Mouse (Mus musculus) forebrain, embryonic 14.5 days (tissue): ENCODE data around the gene Ripor2. TPM values are rescaled to one million over a fixed set of nuclear protein-coding genes. Genes with fewer than 3 reads are reported as not detected.
A peak's percentile ranks its signal among the peaks of the same experiment; 100 is the strongest.

Experiments used
- ATAC-seq: fragments of 200-750 bp; cut with Nextera tagmentation; 2 replicates; pipeline ENCODE4 v1.8.0; 2017; ENCODE audit warnings: mild to moderate bottlenecking, moderate library complexity
- DNase-seq: peaks from one replicate; pipeline ENCODE4 v3.0.0-alpha.2; 2015; ENCODE audit warnings: low spot score
- H3K27ac ChIP-seq: fragments of 300-500 bp; sonication (generic); 2 replicates; pipeline ENCODE4 v1.5.1; 2014; ENCODE audit warnings: low read depth, mild to moderate bottlenecking, control low read depth, low read length, moderate library complexity
- H3K27me3 ChIP-seq: fragments of 300-500 bp; sonication (generic); replicated peaks from 2 replicates; pipeline ENCODE4 v1.6.1; 2014; ENCODE audit warnings: low read length, control low read depth, mixed read lengths; ENCODE audit not compliant: control insufficient read depth, insufficient read depth
- H3K36me3 ChIP-seq: fragments of 300-500 bp; sonication (generic); 2 replicates; pipeline ENCODE4 v1.6.1; 2014; ENCODE audit warnings: low read length, control low read depth; ENCODE audit not compliant: control insufficient read depth, insufficient read depth
- H3K4me1 ChIP-seq: fragments of 300-500 bp; sonication (generic); 2 replicates; pipeline ENCODE4 v1.6.1; 2014; ENCODE audit warnings: antibody characterized with exemption, low read length, control low read depth; ENCODE audit not compliant: control insufficient read depth, insufficient read depth
- H3K4me2 ChIP-seq: fragments of 300-500 bp; sonication (generic); 2 replicates; pipeline ENCODE4 v1.6.1; 2014; ENCODE audit warnings: mild to moderate bottlenecking, control low read depth, low read length
- H3K4me3 ChIP-seq: fragments of 300-500 bp; sonication (generic); 2 replicates; pipeline ENCODE4 v1.5.1; 2014; ENCODE audit warnings: low read depth, low read length, control low read depth
- H3K9ac ChIP-seq: fragments of 300-500 bp; sonication (generic); 2 replicates; pipeline ENCODE4 v1.6.1; 2014; ENCODE audit warnings: mild to moderate bottlenecking, low read length, control low read depth, moderate library complexity
- H3K9me3 ChIP-seq: fragments of 300-500 bp; sonication (generic); replicated peaks from 2 replicates; pipeline ENCODE4 v1.6.1; 2016; ENCODE audit warnings: low read length, control low read depth, mixed read lengths; ENCODE audit not compliant: control insufficient read depth
- WGBS: fragments of 180-500 bp; shearing (Covaris S2); extraction: QIAGEN DNeasy Blood & Tissue Kit; methylation state at CpG from one replicate; pipeline ENCODE4 v1.1.7; 2014; 5-methylcytosine and 5-hydroxymethylcytosine counted together
- polyA plus RNA-seq: library from polyadenylated mRNA; unstranded; fragments of >200 nt; fragmentation: Nextera tagmentation; extraction: Ambion mirVana; gene quantifications from 2 replicates; pipeline ENCODE4 v1.2.1, GENCODE M21; 2014

Gene Ripor2
- polyA plus RNA-seq: 16.9 and 21.0 TPM in 2 replicates

DNA sequence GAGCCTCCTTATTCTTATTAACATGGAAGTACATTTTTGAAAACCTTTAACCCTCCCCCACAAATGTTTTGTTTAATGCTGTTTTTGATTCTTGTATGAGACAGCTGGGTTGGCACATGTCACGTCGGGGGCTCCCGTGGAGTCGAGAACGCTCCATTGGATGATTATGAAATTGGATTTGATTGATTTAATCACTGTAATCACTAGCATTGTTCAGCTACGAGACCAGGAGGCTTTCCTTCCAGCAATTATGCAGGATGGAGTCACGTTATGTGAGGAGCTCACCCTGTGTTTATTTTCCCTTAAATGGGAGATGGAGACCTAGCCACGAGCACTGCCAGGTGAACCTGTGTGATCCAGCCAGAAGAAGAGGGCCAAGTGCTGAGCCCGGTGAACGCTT lies at the start of gene Ripor2:
Gene Ripor2 (plus strand): TSS at position 357 of the 400 bp plus-strand sequence.
- Histone ChIP-seq H3K9me3 (no peaks in the 10 kb centered on the region), H3K27ac (peak within 1 kb of the TSS; percentile 44; the same call in 1 of the 2 replicates), H3K36me3 (no peaks in the 10 kb centered on the region), H3K27me3 (no peaks in the 10 kb centered on the region), H3K9ac (no peak within 1 kb of the TSS), H3K4me2 (no peak within 1 kb of the TSS), H3K4me1 (peaks cover 5% of the 10 kb centered on the region; the same call in 1 of the 2 replicates), H3K4me3 (no peak within 1 kb of the TSS)
- ATAC-seq: peak; percentile 76
- WGBS: 51% methylated on average over 10 of the region's 10 CpGs
- DNase-seq: peak; percentile 71

- ATAC-seq: no peak
- WGBS: 89% methylated on average over 6 of the region's 6 CpGs
- Histone ChIP-seq H3K27me3 (no peaks in the 10 kb centered on the region), H3K27ac (no peak overlapping the region), H3K4me2 (no peak overlapping the region), H3K9ac (no peak overlapping the region), H3K4me1 (no peaks in the 10 kb centered on the region), H3K9me3 (no peaks in the 10 kb centered on the region), H3K4me3 (no peak overlapping the region), H3K36me3 (no peaks in the 10 kb centered on the region)
- DNase-seq: no peak
Observed at GRCm38 (mm10) chr13:24536531-24537167, 45.3 kb upstream of the Ripor2 start.

DNA sequence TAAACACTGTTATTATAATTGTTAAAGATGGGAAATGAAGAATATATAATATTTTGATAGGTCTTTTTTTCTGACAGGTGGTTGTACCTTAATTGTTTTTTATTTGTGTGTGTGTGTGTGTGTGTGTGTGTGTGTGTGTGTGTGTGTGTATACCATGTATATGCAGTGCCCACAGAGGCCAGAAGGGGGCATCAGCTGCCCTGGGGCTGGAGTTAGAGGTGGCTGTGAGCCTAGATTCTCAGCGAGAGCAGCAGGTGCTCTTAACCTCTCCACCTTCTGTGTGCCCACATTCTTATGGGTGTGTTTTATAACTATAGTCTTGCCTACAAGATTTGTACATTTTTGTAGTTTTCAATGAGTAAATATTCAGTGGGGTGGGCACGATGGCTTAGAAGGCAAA lies 44.0 kb upstream of the Ripor2 start:
- no peak overlapping the region for H3K9ac ChIP-seq
- no peak overlapping the region for H3K4me2 ChIP-seq
- 92% methylated on average over 2 of the region's 2 CpGs for WGBS
- H3K4me3 ChIP-seq: no peak overlapping the region
- DNase-seq (no peak), ATAC-seq (no peak)
- H3K27ac ChIP-seq: no peak overlapping the region
- H3K27me3 ChIP-seq: no peaks in the 10 kb centered on the region
- H3K4me1 ChIP-seq: no peaks in the 10 kb centered on the region
- H3K36me3 ChIP-seq: no peaks in the 10 kb centered on the region
- H3K9me3 ChIP-seq: no peaks in the 10 kb centered on the region

GRCm38 (mm10) chr13:24538941-24539340 lies 43.0 kb upstream of the Ripor2 start:
- 81% methylated on average over 5 of the region's 5 CpGs for WGBS
- H3K4me3 ChIP-seq: no peak overlapping the region

DNA sequence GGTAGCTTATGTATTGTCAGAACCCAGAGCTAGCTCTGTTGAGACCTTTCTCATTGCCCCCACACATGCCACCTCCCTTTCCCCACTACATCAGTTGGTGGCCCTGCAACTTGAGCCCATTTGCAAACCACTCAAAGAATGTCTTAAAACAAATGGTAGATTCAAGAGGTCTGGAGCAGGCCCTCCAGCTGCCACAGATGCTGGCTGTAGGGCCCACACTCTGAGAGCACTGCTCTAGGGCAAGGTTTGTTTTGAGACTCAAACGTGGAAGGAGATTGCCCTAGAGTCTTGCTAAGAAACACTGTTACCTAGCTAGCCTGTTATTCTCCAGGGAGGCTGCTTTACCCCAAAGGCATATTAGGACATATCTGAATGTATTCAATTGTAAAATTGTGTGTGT lies 36.3 kb upstream of the Ripor2 start:
- Histone ChIP-seq H3K9ac (no peak overlapping the region), H3K27ac (no peak overlapping the region), H3K36me3 (no peaks in the 10 kb centered on the region), H3K4me2 (no peak overlapping the region), H3K9me3 (no peaks in the 10 kb centered on the region), H3K4me1 (no peaks in the 10 kb centered on the region), H3K4me3 (no peak overlapping the region), H3K27me3 (no peaks in the 10 kb centered on the region)
- 41% methylated on average over 1 of the region's 1 CpGs for WGBS
- ATAC-seq (no peak), DNase-seq (no peak)

More at GRCm38 (mm10) chr13:24538941-24539340, 43.0 kb upstream of the Ripor2 start:
- H3K36me3 ChIP-seq: no peaks in the 10 kb centered on the region
- H3K4me2 ChIP-seq: no peak overlapping the region
- ATAC-seq: no peak
- no peaks in the 10 kb centered on the region for H3K9me3 ChIP-seq
- no peak overlapping the region for H3K9ac ChIP-seq
- H3K27me3 ChIP-seq: no peaks in the 10 kb centered on the region
- DNase-seq: no peak
- H3K4me1 ChIP-seq: no peaks in the 10 kb centered on the region
- H3K27ac ChIP-seq: no peak overlapping the region

- H3K36me3 ChIP-seq: no peaks in the 10 kb centered on the region
- ATAC-seq: no peak
- no peak for DNase-seq
- H3K27ac ChIP-seq: no peak overlapping the region
- H3K27me3 ChIP-seq: no peaks in the 10 kb centered on the region
- 88% methylated on average over 12 of the region's 12 CpGs for whole genome bisulfite sequencing
- H3K4me2 ChIP-seq: no peak overlapping the region
- peaks cover 4% of the 10 kb centered on the region; the same call in 1 of the 2 replicates for H3K4me1 ChIP-seq
- H3K9ac ChIP-seq: no peak overlapping the region
- no peak overlapping the region for H3K4me3 ChIP-seq
- no peaks in the 10 kb centered on the region for H3K9me3 ChIP-seq
Observed at GRCm38 (mm10) chr13:24546801-24547459, 35.1 kb upstream of the Ripor2 start.

GRCm38 (mm10) chr13:24548911-24549310 lies 33.1 kb upstream of the Ripor2 start:
- H3K4me2 ChIP-seq: no peak overlapping the region
- ATAC-seq (no peak), DNase-seq (peak; percentile 42)
- H3K4me3 ChIP-seq: no peak overlapping the region
- no peak overlapping the region for H3K9ac ChIP-seq
- no peaks in the 10 kb centered on the region for H3K27me3 ChIP-seq
- H3K36me3 ChIP-seq: no peaks in the 10 kb centered on the region
- H3K27ac ChIP-seq: no peak overlapping the region
- no peaks in the 10 kb centered on the region for H3K9me3 ChIP-seq
- H3K4me1 ChIP-seq: peaks cover 7% of the 10 kb centered on the region; the same call in 1 of the 2 replicates

GRCm38 (mm10) chr13:24551100-24551931 lies 30.7 kb upstream of the Ripor2 start:
- Histone ChIP-seq H3K27me3 (no peaks in the 10 kb centered on the region), H3K4me1 (peaks cover 7% of the 10 kb centered on the region; the same call in 1 of the 2 replicates), H3K36me3 (no peaks in the 10 kb centered on the region), H3K27ac (peak overlapping the region; percentile 5; the same call in 1 of the 2 replicates), H3K9ac (no peak overlapping the region), H3K4me3 (no peak overlapping the region), H3K4me2 (no peak overlapping the region), H3K9me3 (no peaks in the 10 kb centered on the region)
- DNase-seq (peak; percentile 60), ATAC-seq (peak; percentile 67)
- 63% methylated on average over 14 of the region's 14 CpGs for WGBS
